Mouse (Mus musculus): ENCODE measurements at regions not wholly inside any gene's neighbourhood (a gene's known extent, or its start where the extent isn't known, plus 50 kb on each side); places are given as distances from the start of the nearest gene placed in this dataset.

- TF ChIP-seq EP300 (optimal IDR thresholded peaks at IDR 0.05) (no peak), CTCF (IDR thresholded peaks at IDR 0.05; ENCODE audit: low read depth) (no peak)
These were observed 414.4 kb downstream of the Ttll7 start for GRCm38 (mm10) chr3:147266556-147266955.
